Mouse (Mus musculus) CH12.LX (cell line): ENCODE measurements around the gene Tex21. TPM values are rescaled to one million over a fixed set of nuclear protein-coding genes. Genes with fewer than 3 reads are reported as not detected.

Source experiments
- DNase-seq: peaks from one replicate; pipeline ENCODE4 v3.0.0-alpha.2; 2013; ENCODE audit errors: extremely low read depth
- H3K27ac ChIP-seq: 2 replicates; pipeline ENCODE4 v1.5.1; 2012; ENCODE audit warnings: low read depth, mild to moderate bottlenecking, control low read depth, moderate library complexity; ENCODE audit not compliant: insufficient read depth
- H3K27me3 ChIP-seq: replicated peaks from 2 replicates; pipeline ENCODE3; 2012; ENCODE audit warnings: inconsistent platforms
- H3K36me3 ChIP-seq, 2 experiments: replicated peaks in 1 of 2; 2 replicates each; pipeline versions ENCODE3 to v1.6.1; 2012; ENCODE audit warnings: inconsistent platforms in 1 of 2, low read length in 1 of 2, mild to moderate bottlenecking in 1 of 2, mixed read lengths in 1 of 2, moderate library complexity in 1 of 2; ENCODE audit not compliant: control insufficient read depth in 1 of 2, insufficient read depth in 1 of 2
- H3K4me1 ChIP-seq, 2 experiments: 2 replicates each; pipeline ENCODE4 v1.6.1; 2012; ENCODE audit warnings: inconsistent platforms in 1 of 2, moderate library complexity in 1 of 2; ENCODE audit not compliant: insufficient read depth in 2 of 2, control insufficient read depth in 1 of 2
- H3K4me2 ChIP-seq: 2 replicates; pipeline ENCODE4 v1.6.1; 2012; ENCODE audit warnings: low read depth, mild to moderate bottlenecking, control low read depth; ENCODE audit not compliant: poor library complexity, insufficient read depth, severe bottlenecking
- H3K4me3 ChIP-seq, 3 experiments: fragments of 150-350 bp in 1 of 3; sonication (generic) in 1 of 3; replicated peaks in 1 of 3; 2 replicates each; pipeline versions ENCODE3 to v1.5.1; 2011 to 2012; ENCODE audit warnings: low read depth in 2 of 3, low read length in 2 of 3, mild to moderate bottlenecking in 2 of 3, moderate library complexity in 2 of 3, control low read depth in 1 of 3, improper control_type of control experiment in 1 of 3, inconsistent platforms in 1 of 3, mixed read lengths in 1 of 3; ENCODE audit not compliant: poor library complexity in 1 of 3
- H3K79me2 ChIP-seq: replicated peaks from 2 replicates; pipeline ENCODE4 v1.6.1; 2012; ENCODE audit warnings: mild to moderate bottlenecking, moderate library complexity; ENCODE audit not compliant: control insufficient read depth, poor library complexity, insufficient read depth, severe bottlenecking; ENCODE audit errors: extremely low read depth
- H3K9ac ChIP-seq: 2 replicates; pipeline ENCODE4 v1.6.1; 2012; ENCODE audit warnings: low read depth, mild to moderate bottlenecking, control low read depth, moderate library complexity; ENCODE audit not compliant: insufficient read depth
- H3K9me3 ChIP-seq: replicated peaks from 2 replicates; pipeline ENCODE3; 2012; ENCODE audit warnings: low read length, inconsistent platforms, mixed read lengths
- CHD1 ChIP-seq: IDR thresholded peaks from 2 replicates; pipeline ENCODE4 v1.6.1; 2012; ENCODE audit warnings: low read depth, low read length, improper control_type of control experiment, inconsistent platforms
- CHD2 ChIP-seq: IDR thresholded peaks from 2 replicates; pipeline ENCODE4 v1.6.1; 2011; ENCODE audit warnings: low read length, improper control_type of control experiment
- E2F4 ChIP-seq: IDR thresholded peaks from 2 replicates; pipeline ENCODE4 v1.6.1; 2011; ENCODE audit warnings: low read depth, low read length, improper control_type of control experiment; ENCODE audit not compliant: insufficient replicate concordance
- GABPA ChIP-seq: IDR thresholded peaks from 2 replicates; pipeline ENCODE4 v1.6.1; 2012; ENCODE audit warnings: low read depth, low read length, improper control_type of control experiment, inconsistent platforms; ENCODE audit not compliant: insufficient replicate concordance
- JUN ChIP-seq: IDR thresholded peaks from 2 replicates; pipeline ENCODE4 v1.6.1; 2011; ENCODE audit warnings: low read depth, mild to moderate bottlenecking, low read length, improper control_type of control experiment, moderate library complexity; ENCODE audit not compliant: insufficient read depth
- JUND ChIP-seq: conservative IDR thresholded peaks from 2 replicates; pipeline ENCODE4 v1.6.1; 2011; ENCODE audit warnings: low read depth, low read length, improper control_type of control experiment
- MAFK ChIP-seq: IDR thresholded peaks from 2 replicates; pipeline ENCODE4 v1.6.1; 2011; ENCODE audit warnings: low read length, improper control_type of control experiment; ENCODE audit not compliant: insufficient replicate concordance
- MEF2A ChIP-seq: IDR thresholded peaks from 2 replicates; pipeline ENCODE4 v1.6.1; 2014; ENCODE audit warnings: low read depth, mild to moderate bottlenecking, inconsistent platforms, low read length, improper control_type of control experiment, borderline replicate concordance
- MXI1 ChIP-seq: IDR thresholded peaks from 2 replicates; pipeline ENCODE4 v1.6.1; 2011; ENCODE audit warnings: mild to moderate bottlenecking, low read depth, low read length, improper control_type of control experiment
- MYC ChIP-seq: IDR thresholded peaks from 2 replicates; pipeline ENCODE4 v1.6.1; 2011; ENCODE audit warnings: low read depth, mild to moderate bottlenecking, improper control_type of control experiment, low read length
- NELFE ChIP-seq: IDR thresholded peaks from 2 replicates; pipeline ENCODE4 v1.6.1; 2011; ENCODE audit warnings: low read depth, low read length, improper control_type of control experiment
- NRF1 ChIP-seq: IDR thresholded peaks from 2 replicates; pipeline ENCODE4 v1.6.1; 2014; ENCODE audit warnings: low read depth, mild to moderate bottlenecking, inconsistent platforms, low read length, improper control_type of control experiment, moderate library complexity
- PAX5 ChIP-seq: IDR thresholded peaks from 2 replicates; pipeline ENCODE4 v1.6.1; 2012; ENCODE audit warnings: low read length, inconsistent platforms, mixed read lengths
- RAD21 ChIP-seq: IDR thresholded peaks from 2 replicates; pipeline ENCODE4 v1.6.1; 2011; ENCODE audit warnings: low read depth, mild to moderate bottlenecking, low read length, improper control_type of control experiment, moderate library complexity
- RCOR1 ChIP-seq: conservative IDR thresholded peaks from 2 replicates; pipeline ENCODE4 v1.6.1; 2012; ENCODE audit warnings: low read depth, mild to moderate bottlenecking, inconsistent platforms, low read length, improper control_type of control experiment
- SMC3 ChIP-seq: IDR thresholded peaks from 2 replicates; pipeline ENCODE4 v1.6.1; 2011; ENCODE audit warnings: low read depth, low read length, improper control_type of control experiment
- TBP ChIP-seq: conservative IDR thresholded peaks from 2 replicates; pipeline ENCODE4 v1.6.1; 2011; ENCODE audit warnings: low read depth, low read length, improper control_type of control experiment
- USF1 ChIP-seq: IDR thresholded peaks from 2 replicates; pipeline ENCODE4 v1.6.1; 2014; ENCODE audit warnings: low read depth, mild to moderate bottlenecking, inconsistent platforms, low read length, improper control_type of control experiment
- USF2 ChIP-seq: conservative IDR thresholded peaks from 2 replicates; pipeline ENCODE4 v1.6.1; 2011; ENCODE audit warnings: low read depth, low read length, improper control_type of control experiment
- ZC3H11A ChIP-seq: IDR thresholded peaks from 2 replicates; pipeline ENCODE4 v1.6.1; 2012; ENCODE audit warnings: low read depth, mild to moderate bottlenecking, inconsistent platforms, low read length, improper control_type of control experiment
- ZKSCAN1 ChIP-seq: IDR thresholded peaks from 2 replicates; pipeline ENCODE4 v1.6.1; 2012; ENCODE audit warnings: low read depth, inconsistent platforms, low read length, improper control_type of control experiment, borderline replicate concordance
- ZMIZ1 ChIP-seq: IDR thresholded peaks from 2 replicates; pipeline ENCODE4 v1.6.1; 2012; ENCODE audit warnings: low read depth, mild to moderate bottlenecking, inconsistent platforms, low read length, improper control_type of control experiment
- ZNF384 ChIP-seq: IDR thresholded peaks from 2 replicates; pipeline ENCODE4 v1.6.1; 2012; ENCODE audit warnings: low read depth, low read length, improper control_type of control experiment, inconsistent platforms
- dilution Hi-C: fragments of 300-500 bp; cut with MboI; formaldehyde crosslinking; loops from 2 replicates; pipeline ENCODE4 v1.14.3; 2020; ENCODE audit warnings: low sequenced_read_pairs; ENCODE audit not compliant: extremely low pct_unique_long_range_greater_than_20kb, extremely low pct_ligation_motif_present
- in situ Hi-C: fragments of 300-500 bp; cut with MboI; formaldehyde crosslinking; loops from 3 replicates; pipeline ENCODE4 v1.14.3; 2019; ENCODE audit warnings: low sequenced_read_pairs, low pct_ligation_motif_present, low pct_unique_long_range_greater_than_20kb, mixed read lengths
- polyA plus RNA-seq: library from polyadenylated mRNA; unstranded; fragments of >175 nt; gene quantifications from 2 replicates; pipeline ENCODE4 v1.2.1, GENCODE M21; 2012; ENCODE audit warnings: low read depth; ENCODE audit not compliant: insufficient read length
- total RNA-seq, 2 experiments: library from RNA; depleted of rRNA; stranded (reverse); fragments of 300-350 nt in 1 of 2; fragments of >200 nt in 1 of 2; gene quantifications; 2 replicates each; pipeline ENCODE4 v1.2.3; 2012 to 2014

Tex21 gene
- total and polyA plus RNA-seq, 3 experiments, result 0.11 to 0.42 (median 0.29) TPM

GRCm38 (mm10) chr12:76239839-76240571, 6.5 kb downstream of the Tex21 start:
- H3K4me3 ChIP-seq, result no peak overlapping the region
- no peak overlapping the region for H3K9ac ChIP-seq
- DNase-seq, result no peak
- H3K4me2 ChIP-seq, result no peak overlapping the region
- no peaks in the 10 kb centered on the region for H3K79me2 ChIP-seq
- H3K27ac ChIP-seq, result no peak overlapping the region
- no peaks in the 10 kb centered on the region for H3K9me3 ChIP-seq
- dilution Hi-C loops, result no loop called here
- no peaks in the 10 kb centered on the region for H3K36me3 ChIP-seq
- no peaks in the 10 kb centered on the region for H3K27me3 ChIP-seq
- TF ChIP-seq ZMIZ1 (no peak), JUN (no peak), PAX5 (no peak), NRF1 (no peak), ZKSCAN1 (no peak), MEF2A (no peak), RAD21 (no peak), E2F4 (no peak), MYC (no peak), ZC3H11A (no peak), JUND (no peak), SMC3 (no peak)
- peaks cover 3 to 5% of the 10 kb centered on the region in 2 experiments; a peak in 2 of 4 replicates for H3K4me1 ChIP-seq
- in situ Hi-C loops, result no loop called here

- TF ChIP-seq RCOR1, result no peak
- no peak for TF ChIP-seq NRF1
- TF ChIP-seq MAFK, result no peak
- no peak for TF ChIP-seq NELFE
- TF ChIP-seq CHD2, result no peak
- TF ChIP-seq ZNF384, result no peak
- TF ChIP-seq CHD1, result no peak
- no peak for TF ChIP-seq ZKSCAN1
- TF ChIP-seq RAD21, result no peak
- no peak for TF ChIP-seq GABPA
- no peak for TF ChIP-seq MXI1
- TF ChIP-seq USF1, result no peak
- no peak for TF ChIP-seq USF2
- no peak for TF ChIP-seq ZMIZ1
- TF ChIP-seq TBP, result no peak
- H3K4me2 ChIP-seq, result no peak overlapping the region
- no peak overlapping the region for H3K27ac ChIP-seq
- H3K27me3 ChIP-seq, result no peaks in the 10 kb centered on the region
- H3K9ac ChIP-seq, result no peak overlapping the region
- no peaks in the 10 kb centered on the region for H3K36me3 ChIP-seq
- peaks cover 3 to 5% of the 10 kb centered on the region in 2 experiments; a peak in 2 of 4 replicates for H3K4me1 ChIP-seq
- H3K9me3 ChIP-seq, result no peaks in the 10 kb centered on the region
- dilution Hi-C loops, result no loop called here
- no peaks in the 10 kb centered on the region for H3K79me2 ChIP-seq
- in situ Hi-C loops, result no loop called here
- no peak for DNase-seq
- H3K4me3 ChIP-seq, result no peak overlapping the region
Measured at GRCm38 (mm10) chr12:76239145-76239838, 7.3 kb downstream of the Tex21 start.
